ENCODE assay signal across 19 mouse cellular contexts in genomic region chr8:116935506-116935905, GRCm38 (mm10). TPM values are rescaled to one million over a fixed set of nuclear protein-coding genes. Genes with fewer than 3 reads are reported as not detected.
"Had no signal": no experiment of that assay in that cellular context is flagged by ENCODE, and none has a peak within 500 bp of the region (broad histone marks: within the 10 kb centered on the region; RNA-seq: fewer than 3 reads in every experiment).

No protein-coding gene starts in this region.

- H3K9me3 ChIP-seq: lung, embryonic 15.5 days; megakaryocyte, embryonic 14.5 days; midbrain, embryonic 13.5 days; midbrain, embryonic 15.5 days; neural tube, embryonic 12.5 days; stomach, embryonic 15.5 days had no signal

- ATAC-seq: liver, postnatal 0 days; lung, postnatal 0 days; midbrain, embryonic 13.5 days; midbrain, embryonic 15.5 days had no signal

- H3K4me2 ChIP-seq: lung, embryonic 15.5 days; midbrain, embryonic 13.5 days; midbrain, embryonic 15.5 days; neural tube, embryonic 12.5 days; stomach, embryonic 15.5 days had no signal

- DNase-seq: liver, postnatal 0 days; lung, adult 2 months; lung, postnatal 14 days; lung, postnatal 36 days; right cerebral cortex, postnatal 14 days; thymus, adult 2 months; thymus, postnatal 25 days; thymus, postnatal 4 days had no signal

- H3K9ac ChIP-seq: liver, postnatal 0 days; lung, embryonic 15.5 days; midbrain, embryonic 13.5 days; midbrain, embryonic 15.5 days; neural tube, embryonic 12.5 days; stomach, embryonic 15.5 days had no signal

- H3K36me3 ChIP-seq: midbrain, embryonic 15.5 days had no signal

- H3K27ac ChIP-seq: lung, embryonic 15.5 days; macrophage; midbrain, embryonic 13.5 days; midbrain, embryonic 15.5 days; neural tube, embryonic 12.5 days; stomach, embryonic 15.5 days; stomach, postnatal 0 days had no signal

- H3K4me1 ChIP-seq: lung, embryonic 15.5 days; midbrain, embryonic 13.5 days; midbrain, embryonic 15.5 days; neural tube, embryonic 12.5 days; stomach, embryonic 15.5 days had no signal

- H3K27me3 ChIP-seq: lung, embryonic 15.5 days; megakaryocyte, embryonic 14.5 days; midbrain, embryonic 13.5 days; midbrain, embryonic 15.5 days; neural tube, embryonic 12.5 days; stomach, embryonic 15.5 days had no signal

- H3K4me3 ChIP-seq: lung, embryonic 15.5 days; megakaryocyte, embryonic 14.5 days; midbrain, embryonic 13.5 days; midbrain, embryonic 15.5 days; neural tube, embryonic 12.5 days; stomach, embryonic 15.5 days had no signal

RNA-seq across cellular contexts. Expression of gene 1700030J22Rik, which starts 43.3 kb away (rescaled TPM):
- total RNA-seq: megakaryocyte progenitor cell, adult 5-6 weeks; neutrophil, adult 5-6 weeks had no signal
